Mouse (Mus musculus): ENCODE data around the gene Tradd. TPM values are rescaled to one million over a fixed set of nuclear protein-coding genes. Genes with fewer than 3 reads are reported as not detected.
A peak's percentile ranks its signal among the peaks of the same experiment; 100 is the strongest.
"Not testable (repeated sequence)": the region's sequence is repeated elsewhere in the genome, so short reads cannot be mapped to it uniquely, and the experiment has no call there.

Gene Tradd
- polyA plus RNA-seq, 1 experiment from 2014 or later = 35.5 TPM

GRCm38 (mm10) chr8:105291802-105292201 lies 27.4 kb upstream of the Tradd start:
- not testable (repeated sequence) for H3K27me3 ChIP-seq (replicated peaks; ENCODE audit: insufficient read depth, low read length); H3K27ac ChIP-seq (ENCODE audit: low read length); H3K4me3 ChIP-seq (ENCODE audit: low read depth, low read length); DNase-seq (ENCODE audit: low spot score); H3K36me3 ChIP-seq (ENCODE audit: insufficient read depth, low read length); H3K4me2 ChIP-seq (replicated peaks; ENCODE audit: low read depth, low read length); H3K9ac ChIP-seq (replicated peaks; ENCODE audit: low read depth); H3K9me3 ChIP-seq (ENCODE audit: low read length); ATAC-seq
- H3K4me1 ChIP-seq (ENCODE audit: insufficient read depth, low read depth, low read length) = peaks cover 13% of the 10 kb centered on the region
- peak; percentile 35 for TF ChIP-seq CTCF (IDR thresholded peaks at IDR 0.05)
- WGBS = 63% methylated on average over 3 of the region's 3 CpGs

- not testable (repeated sequence) for ATAC-seq; H3K4me2 ChIP-seq (replicated peaks; ENCODE audit: low read depth, low read length); H3K27me3 ChIP-seq (replicated peaks; ENCODE audit: insufficient read depth, low read length); H3K9ac ChIP-seq (replicated peaks; ENCODE audit: low read depth); H3K9me3 ChIP-seq (ENCODE audit: low read length); H3K27ac ChIP-seq (ENCODE audit: low read length); DNase-seq (ENCODE audit: low spot score); H3K36me3 ChIP-seq (ENCODE audit: insufficient read depth, low read length); H3K4me3 ChIP-seq (ENCODE audit: low read depth, low read length)
- WGBS = 77% methylated on average over 8 of the region's 8 CpGs
- H3K4me1 ChIP-seq (ENCODE audit: insufficient read depth, low read depth, low read length) = peaks cover 12% of the 10 kb centered on the region
Measured at GRCm38 (mm10) chr8:105291364-105291763, 27.0 kb upstream of the Tradd start.

GRCm38 (mm10) chr8:105290554-105291314 lies 26.3 kb upstream of the Tradd start:
- Histone ChIP-seq H3K4me2 (replicated peaks; ENCODE audit: low read depth, low read length) (peak overlapping the region; percentile 70; the same call in 1 of the 2 replicates), H3K4me3 (ENCODE audit: low read depth, low read length) (no peak overlapping the region), H3K9me3 (ENCODE audit: low read length) (no peaks in the 10 kb centered on the region), H3K36me3 (ENCODE audit: insufficient read depth, low read length) (no peaks in the 10 kb centered on the region), H3K27ac (ENCODE audit: low read length) (no peak overlapping the region), H3K9ac (replicated peaks; ENCODE audit: low read depth) (no peak overlapping the region), H3K4me1 (ENCODE audit: insufficient read depth, low read depth, low read length) (peaks cover 12% of the 10 kb centered on the region), H3K27me3 (replicated peaks; ENCODE audit: insufficient read depth, low read length) (0 out of 2 replicates have a peak, but pooled peaks cover 4% of the 10 kb centered on the region)
- WGBS = 16% methylated on average over 31 of the region's 31 CpGs
- ATAC-seq = peak; percentile 11; the same call in 1 of the 2 replicates
- peak; percentile 94 for DNase-seq (ENCODE audit: low spot score)
- no peak for TF ChIP-seq EP300 (IDR thresholded peaks at IDR 0.05)
- peak; percentile 98 for TF ChIP-seq CTCF (IDR thresholded peaks at IDR 0.05)

- H3K4me1 ChIP-seq (ENCODE audit: insufficient read depth, low read depth, low read length) = peaks cover 12% of the 10 kb centered on the region
- no peaks in the 10 kb centered on the region for H3K9me3 ChIP-seq (ENCODE audit: low read length)
- H3K27ac ChIP-seq (ENCODE audit: low read length) = peak within 1 kb of the TSS; percentile 6; the same call in 1 of the 2 replicates
- peak within 1 kb of the TSS; percentile 70 for H3K4me2 ChIP-seq (replicated peaks; ENCODE audit: low read depth, low read length)
- H3K4me3 ChIP-seq (ENCODE audit: low read depth, low read length) = peak within 1 kb of the TSS; percentile 44
- no peaks in the 10 kb centered on the region for H3K36me3 ChIP-seq (ENCODE audit: insufficient read depth, low read length)
- WGBS = 5% methylated on average over 42 of the region's 43 CpGs
- ATAC-seq = peak; percentile 23
- H3K27me3 ChIP-seq (replicated peaks; ENCODE audit: insufficient read depth, low read length) = 0 out of 2 replicates have a peak, but pooled peaks cover 4% of the 10 kb centered on the region
- DNase-seq (ENCODE audit: low spot score) = peak; percentile 73
- H3K9ac ChIP-seq (replicated peaks; ENCODE audit: low read depth) = no peak within 1 kb of the TSS; the same call in 1 of the 2 replicates
- TF ChIP-seq CTCF (IDR thresholded peaks at IDR 0.05) (peak; percentile 77), EP300 (IDR thresholded peaks at IDR 0.05) (no peak)
Measured at GRCm38 (mm10) chr8:105289805-105290460, 25.5 kb upstream of the Tradd start, which contains the start of gene 4931428F04Rik. 4931428F04Rik (minus strand) TSS chr8:105289864.

GRCm38 (mm10) chr8:105288958-105289732 lies 24.7 kb upstream of the Tradd start:
- Histone ChIP-seq H3K27ac (ENCODE audit: low read length) (peak overlapping the region; percentile 6; the same call in 1 of the 2 replicates), H3K4me1 (ENCODE audit: insufficient read depth, low read depth, low read length) (peaks cover 12% of the 10 kb centered on the region), H3K4me3 (ENCODE audit: low read depth, low read length) (peak overlapping the region; percentile 44), H3K36me3 (ENCODE audit: insufficient read depth, low read length) (no peaks in the 10 kb centered on the region), H3K9me3 (ENCODE audit: low read length) (no peaks in the 10 kb centered on the region), H3K27me3 (replicated peaks; ENCODE audit: insufficient read depth, low read length) (0 out of 2 replicates have a peak, but pooled peaks cover 4% of the 10 kb centered on the region), H3K9ac (replicated peaks; ENCODE audit: low read depth) (no peak overlapping the region; the same call in 1 of the 2 replicates), H3K4me2 (replicated peaks; ENCODE audit: low read depth, low read length) (peak overlapping the region; percentile 70)
- ATAC-seq (peak; percentile 95), DNase-seq (ENCODE audit: low spot score) (peak; percentile 98)
- TF ChIP-seq CTCF (IDR thresholded peaks at IDR 0.05) = peak; percentile 58
- peak; percentile 60; the same call in 1 of the 2 replicates for TF ChIP-seq EP300 (IDR thresholded peaks at IDR 0.05)
- under 1% methylated on average over 53 of the region's 53 CpGs for WGBS

Data from lung, postnatal 0 days (tissue).